Mouse (Mus musculus): ENCODE results near the gene Hjurp. TPM values are rescaled to one million over a fixed set of nuclear protein-coding genes. Genes with fewer than 3 reads are reported as not detected.

The Hjurp gene
- total and polyA plus RNA-seq, 3 experiments = 59.4 to 103 (median 76.3) TPM

- H3K9ac ChIP-seq (ENCODE audit: control insufficient read depth, low read depth, low read length, poor library complexity, severe bottlenecking) = no peak overlapping the region
- no peak overlapping the region for H3K27ac ChIP-seq (ENCODE audit: control insufficient read depth, low read depth, low read length)
- H3K4me1 ChIP-seq (ENCODE audit: control insufficient read depth in 1 of 2, insufficient read depth in 2 of 2, low read length in 2 of 2) = no peaks in the 10 kb centered on the region
- H3K36me3 ChIP-seq (ENCODE audit: control insufficient read depth in 1 of 2, insufficient read depth in 2 of 2, low read length in 2 of 2) = no peaks in the 10 kb centered on the region
- peak; percentile 51 for DNase-seq (ENCODE audit: low read depth, low spot score)
- peak; percentile 10 to 45; a peak in 1 of 4 replicates for TF ChIP-seq EP300 (IDR thresholded peaks at IDR 0.05; ENCODE audit: low read depth in 1 of 2, low read length in 2 of 2)
- TF ChIP-seq TCF12 (IDR thresholded peaks at IDR 0.05; ENCODE audit: low read depth, low read length) = no peak
- TF ChIP-seq GATA1 (IDR thresholded peaks at IDR 0.05; ENCODE audit: low read depth, low read length) = peak; percentile 41; the same call in 1 of the 2 replicates
- H3K27me3 ChIP-seq (ENCODE audit: control insufficient read depth in 1 of 2, insufficient read depth in 2 of 2, low read length in 2 of 2) = no peaks in the 10 kb centered on the region
- H3K4me3 ChIP-seq (ENCODE audit: control insufficient read depth in 1 of 2, insufficient read depth in 1 of 2, low read depth in 2 of 2, low read length in 2 of 2) = no peak overlapping the region
- H3K9me3 ChIP-seq (replicated peaks; ENCODE audit: insufficient read depth, low read length) = no peaks in the 10 kb centered on the region
- H3K79me2 ChIP-seq (ENCODE audit: control insufficient read depth, insufficient read depth, low read length, poor library complexity) = no peaks in the 10 kb centered on the region
Observed at GRCm38 (mm10) chr1:88309905-88310304, 32.5 kb upstream of the Hjurp start.

- DNase-seq (ENCODE audit: low read depth, low spot score) = peak; percentile 31
Observed at GRCm38 (mm10) chr1:88309020-88309419, 31.6 kb upstream of the Hjurp start.

GRCm38 (mm10) chr1:88307180-88307579 lies 29.7 kb upstream of the Hjurp start:
- H3K27me3 ChIP-seq (ENCODE audit: control insufficient read depth in 1 of 2, insufficient read depth in 2 of 2, low read length in 2 of 2) = no peaks in the 10 kb centered on the region
- no peaks in the 10 kb centered on the region for H3K4me1 ChIP-seq (ENCODE audit: control insufficient read depth in 1 of 2, insufficient read depth in 2 of 2, low read length in 2 of 2)
- H3K4me3 ChIP-seq (ENCODE audit: control insufficient read depth in 1 of 2, insufficient read depth in 1 of 2, low read depth in 2 of 2, low read length in 2 of 2) = no peak overlapping the region
- peak; percentile 14 for DNase-seq (ENCODE audit: low read depth, low spot score)
- H3K9ac ChIP-seq (ENCODE audit: control insufficient read depth, low read depth, low read length, poor library complexity, severe bottlenecking) = no peak overlapping the region
- no peaks in the 10 kb centered on the region for H3K36me3 ChIP-seq (ENCODE audit: control insufficient read depth in 1 of 2, insufficient read depth in 2 of 2, low read length in 2 of 2)
- H3K79me2 ChIP-seq (ENCODE audit: control insufficient read depth, insufficient read depth, low read length, poor library complexity) = no peaks in the 10 kb centered on the region
- no peaks in the 10 kb centered on the region for H3K9me3 ChIP-seq (replicated peaks; ENCODE audit: insufficient read depth, low read length)
- TF ChIP-seq RCOR1 (IDR thresholded peaks at IDR 0.05; ENCODE audit: low read depth, low read length) (no peak), USF2 (IDR thresholded peaks at IDR 0.05; ENCODE audit: borderline replicate concordance in 1 of 2, insufficient read depth in 1 of 2, low read depth in 1 of 2, low read length in 2 of 2) (no peak), POLR2AphosphoS5 (IDR thresholded peaks at IDR 0.05; ENCODE audit: borderline replicate concordance, low read depth, low read length) (no peak), HCFC1 (IDR thresholded peaks at IDR 0.05; ENCODE audit: low read depth, low read length) (no peak), SIN3A (IDR thresholded peaks at IDR 0.05; ENCODE audit: low read length) (no peak), EP300 (IDR thresholded peaks at IDR 0.05; ENCODE audit: low read depth in 1 of 2, low read length in 2 of 2) (no peak), POLR2AphosphoS2 (IDR thresholded peaks at IDR 0.05; ENCODE audit: low read length) (no peak), RAD21 (IDR thresholded peaks at IDR 0.05; ENCODE audit: low read depth, low read length) (no peak), MAFK (IDR thresholded peaks at IDR 0.05; ENCODE audit: borderline replicate concordance, low read depth, low read length) (no peak)
- no peak overlapping the region for H3K27ac ChIP-seq (ENCODE audit: control insufficient read depth, low read depth, low read length)

More at GRCm38 (mm10) chr1:88309020-88309419, 31.6 kb upstream of the Hjurp start:
- TF ChIP-seq KAT2A (conservative IDR thresholded peaks at IDR 0.05; ENCODE audit: low read depth, low read length) = no peak
- no peak for TF ChIP-seq ZNF384 (IDR thresholded peaks at IDR 0.05; ENCODE audit: low read depth, low read length)
- no peak for TF ChIP-seq TCF12 (IDR thresholded peaks at IDR 0.05; ENCODE audit: low read depth, low read length)
- TF ChIP-seq MAFK (IDR thresholded peaks at IDR 0.05; ENCODE audit: borderline replicate concordance, low read depth, low read length) = no peak
- no peak for TF ChIP-seq MEF2A (IDR thresholded peaks at IDR 0.05; ENCODE audit: extremely low read depth, insufficient replicate concordance, low read depth, low read length, poor library complexity, severe bottlenecking)
- no peak for TF ChIP-seq POLR2AphosphoS5 (IDR thresholded peaks at IDR 0.05; ENCODE audit: borderline replicate concordance, low read depth, low read length)
- no peak for TF ChIP-seq RCOR1 (IDR thresholded peaks at IDR 0.05; ENCODE audit: low read depth, low read length)
- TF ChIP-seq ZC3H11A (IDR thresholded peaks at IDR 0.05; ENCODE audit: low read depth, low read length) = no peak
- no peak for TF ChIP-seq MYC (IDR thresholded peaks at IDR 0.05; ENCODE audit: low read depth, low read length)
- no peak for TF ChIP-seq GATA1 (IDR thresholded peaks at IDR 0.05; ENCODE audit: low read depth, low read length)
- no peak for TF ChIP-seq HCFC1 (IDR thresholded peaks at IDR 0.05; ENCODE audit: low read depth, low read length)
- TF ChIP-seq SIN3A (IDR thresholded peaks at IDR 0.05; ENCODE audit: low read length) = no peak
- TF ChIP-seq SMC3 (IDR thresholded peaks at IDR 0.05; ENCODE audit: low read depth, low read length) = no peak
- no peak for TF ChIP-seq NELFE (IDR thresholded peaks at IDR 0.05; ENCODE audit: low read depth, low read length)
- no peak overlapping the region for H3K9ac ChIP-seq (ENCODE audit: control insufficient read depth, low read depth, low read length, poor library complexity, severe bottlenecking)
- H3K27me3 ChIP-seq (ENCODE audit: control insufficient read depth in 1 of 2, insufficient read depth in 2 of 2, low read length in 2 of 2) = no peaks in the 10 kb centered on the region
- no peaks in the 10 kb centered on the region for H3K79me2 ChIP-seq (ENCODE audit: control insufficient read depth, insufficient read depth, low read length, poor library complexity)
- no peaks in the 10 kb centered on the region for H3K4me1 ChIP-seq (ENCODE audit: control insufficient read depth in 1 of 2, insufficient read depth in 2 of 2, low read length in 2 of 2)
- H3K4me3 ChIP-seq (ENCODE audit: control insufficient read depth in 1 of 2, insufficient read depth in 1 of 2, low read depth in 2 of 2, low read length in 2 of 2) = no peak overlapping the region
- no peaks in the 10 kb centered on the region for H3K36me3 ChIP-seq (ENCODE audit: control insufficient read depth in 1 of 2, insufficient read depth in 2 of 2, low read length in 2 of 2)
- no peaks in the 10 kb centered on the region for H3K9me3 ChIP-seq (replicated peaks; ENCODE audit: insufficient read depth, low read length)
- no peak overlapping the region for H3K27ac ChIP-seq (ENCODE audit: control insufficient read depth, low read depth, low read length)
